Mouse (Mus musculus): ENCODE results near the gene Elp4. TPM values are rescaled to one million over a fixed set of nuclear protein-coding genes. Genes with fewer than 3 reads are reported as not detected.

The Elp4 gene
- polyA plus RNA-seq, 1 experiment: 7.0 TPM

GRCm38 (mm10) chr2:105676909-105677433 is 227.4 kb downstream of the Elp4 start:
- no peaks in the 10 kb centered on the region for H3K36me3 ChIP-seq (ENCODE audit: control insufficient read depth, insufficient read depth)
- H3ac ChIP-seq (ENCODE audit: control insufficient read depth, insufficient read length, low read depth): no peak overlapping the region
- peaks cover 11% of the 10 kb centered on the region for H3K27me3 ChIP-seq (ENCODE audit: control insufficient read depth, insufficient read depth, insufficient read length)
- H3K79me2 ChIP-seq (ENCODE audit: control insufficient read depth, insufficient read depth): no peaks in the 10 kb centered on the region
- no peaks in the 10 kb centered on the region for H3K79me3 ChIP-seq (ENCODE audit: low read depth)
- TF ChIP-seq FOSL1 (IDR thresholded peaks at IDR 0.05; ENCODE audit: insufficient read depth, low read length, poor library complexity, severe bottlenecking) (no peak), MYOD1 (IDR thresholded peaks at IDR 0.05; ENCODE audit: control insufficient read depth, insufficient read length, low read depth) (no peak), MAX (IDR thresholded peaks at IDR 0.05) (no peak), CEBPB (IDR thresholded peaks at IDR 0.05; ENCODE audit: low read depth) (no peak), MYOG (IDR thresholded peaks at IDR 0.05; ENCODE audit: control insufficient read depth, extremely low read depth, insufficient read length) (no peak), USF1 (IDR thresholded peaks at IDR 0.05; ENCODE audit: low read depth) (no peak), CTCF (IDR thresholded peaks at IDR 0.05; ENCODE audit: control insufficient read depth, insufficient read depth, insufficient read length) (no peak)
- H3K4me3 ChIP-seq (ENCODE audit: insufficient read depth, poor library complexity, severe bottlenecking): no peak overlapping the region

GRCm38 (mm10) chr2:105676080-105676908 is 228.1 kb downstream of the Elp4 start:
- TF ChIP-seq MAX (IDR thresholded peaks at IDR 0.05) (no peak), FOSL1 (IDR thresholded peaks at IDR 0.05; ENCODE audit: insufficient read depth, low read length, poor library complexity, severe bottlenecking) (no peak), MYOG (IDR thresholded peaks at IDR 0.05; ENCODE audit: control insufficient read depth, extremely low read depth, insufficient read length) (no peak), CTCF (IDR thresholded peaks at IDR 0.05; ENCODE audit: control insufficient read depth, insufficient read depth, insufficient read length) (no peak), USF1 (IDR thresholded peaks at IDR 0.05; ENCODE audit: low read depth) (no peak), CEBPB (IDR thresholded peaks at IDR 0.05; ENCODE audit: low read depth) (no peak), MYOD1 (IDR thresholded peaks at IDR 0.05; ENCODE audit: control insufficient read depth, insufficient read length, low read depth) (no peak)

GRCm38 (mm10) chr2:105675730-105676079 is 228.7 kb downstream of the Elp4 start:
- Histone ChIP-seq H3K4me3 (ENCODE audit: insufficient read depth, poor library complexity, severe bottlenecking) (no peak overlapping the region), H3K79me2 (ENCODE audit: control insufficient read depth, insufficient read depth) (no peaks in the 10 kb centered on the region), H3K36me3 (ENCODE audit: control insufficient read depth, insufficient read depth) (no peaks in the 10 kb centered on the region), H3ac (ENCODE audit: control insufficient read depth, insufficient read length, low read depth) (peak overlapping the region; percentile 56), H3K79me3 (ENCODE audit: low read depth) (no peaks in the 10 kb centered on the region), H3K27me3 (ENCODE audit: control insufficient read depth, insufficient read depth, insufficient read length) (peaks cover 20% of the 10 kb centered on the region)
- no peak for TF ChIP-seq FOSL1 (IDR thresholded peaks at IDR 0.05; ENCODE audit: insufficient read depth, low read length, poor library complexity, severe bottlenecking)
- no peak for TF ChIP-seq USF1 (IDR thresholded peaks at IDR 0.05; ENCODE audit: low read depth)
- TF ChIP-seq MYOG (IDR thresholded peaks at IDR 0.05; ENCODE audit: control insufficient read depth, extremely low read depth, insufficient read length): no peak
- TF ChIP-seq MYOD1 (IDR thresholded peaks at IDR 0.05; ENCODE audit: control insufficient read depth, insufficient read length, low read depth): no peak
- TF ChIP-seq CTCF (IDR thresholded peaks at IDR 0.05; ENCODE audit: control insufficient read depth, insufficient read depth, insufficient read length): no peak
- no peak for TF ChIP-seq MAX (IDR thresholded peaks at IDR 0.05)
- no peak for TF ChIP-seq CEBPB (IDR thresholded peaks at IDR 0.05; ENCODE audit: low read depth)

More at GRCm38 (mm10) chr2:105676080-105676908, 228.1 kb downstream of the Elp4 start:
- peaks cover 18% of the 10 kb centered on the region for H3K27me3 ChIP-seq (ENCODE audit: control insufficient read depth, insufficient read depth, insufficient read length)
- H3K79me3 ChIP-seq (ENCODE audit: low read depth): no peaks in the 10 kb centered on the region
- H3K4me3 ChIP-seq (ENCODE audit: insufficient read depth, poor library complexity, severe bottlenecking): no peak overlapping the region
- H3K36me3 ChIP-seq (ENCODE audit: control insufficient read depth, insufficient read depth): no peaks in the 10 kb centered on the region
- H3ac ChIP-seq (ENCODE audit: control insufficient read depth, insufficient read length, low read depth): peak overlapping the region; percentile 56
- no peaks in the 10 kb centered on the region for H3K79me2 ChIP-seq (ENCODE audit: control insufficient read depth, insufficient read depth)

- H3K27me3 ChIP-seq (ENCODE audit: control insufficient read depth, insufficient read depth, insufficient read length): peaks cover 23% of the 10 kb centered on the region
- H3K79me2 ChIP-seq (ENCODE audit: control insufficient read depth, insufficient read depth): no peaks in the 10 kb centered on the region
- H3K36me3 ChIP-seq (ENCODE audit: control insufficient read depth, insufficient read depth): no peaks in the 10 kb centered on the region
- TF ChIP-seq MAX (IDR thresholded peaks at IDR 0.05) (no peak), CTCF (IDR thresholded peaks at IDR 0.05; ENCODE audit: control insufficient read depth, insufficient read depth, insufficient read length) (no peak), USF1 (IDR thresholded peaks at IDR 0.05; ENCODE audit: low read depth) (no peak)
- no peaks in the 10 kb centered on the region for H3K79me3 ChIP-seq (ENCODE audit: low read depth)
- no peak overlapping the region for H3K4me3 ChIP-seq (ENCODE audit: insufficient read depth, poor library complexity, severe bottlenecking)
- no peak overlapping the region for H3ac ChIP-seq (ENCODE audit: control insufficient read depth, insufficient read length, low read depth)
These were observed 229.3 kb downstream of the Elp4 start for GRCm38 (mm10) chr2:105674875-105675729.

DNA sequence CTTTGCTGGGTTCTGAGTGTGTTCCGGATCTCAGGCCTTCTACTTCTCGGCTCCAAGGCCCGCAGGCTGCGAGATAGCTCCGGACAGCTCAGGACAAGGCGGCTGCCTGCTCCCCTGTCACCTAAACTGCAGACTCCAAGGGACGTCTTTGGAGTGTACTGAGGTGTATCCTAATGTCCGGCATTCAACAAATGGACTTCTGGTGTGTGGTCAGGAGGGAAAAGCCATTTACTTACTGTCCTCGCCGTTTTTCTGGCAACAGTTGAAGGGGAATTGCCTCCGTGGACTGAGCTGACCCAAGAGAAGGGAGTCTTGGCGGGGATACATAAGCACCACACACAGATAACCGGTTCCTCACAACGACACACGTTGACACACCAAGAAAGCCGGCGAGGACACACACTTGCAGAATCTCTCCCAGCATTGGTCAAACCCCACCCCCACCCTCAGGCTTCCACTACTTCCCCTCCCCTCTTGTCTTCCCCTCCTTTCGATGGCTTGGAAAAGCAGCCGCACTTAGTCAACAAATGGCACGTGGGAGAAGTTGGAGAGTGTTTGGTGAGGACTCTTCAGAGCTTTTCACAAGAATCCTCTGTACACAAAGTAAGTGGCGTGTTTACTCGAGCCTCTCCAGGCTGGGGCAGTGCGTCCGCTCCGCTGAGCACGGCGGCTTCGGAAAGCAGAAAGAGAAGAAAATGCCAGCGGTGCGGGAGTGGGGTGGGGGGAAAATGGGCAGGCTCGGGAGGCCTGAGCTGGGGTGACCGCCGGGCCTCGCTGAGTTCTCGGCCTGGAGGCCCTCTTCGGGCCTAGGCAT is 230.1 kb downstream of the Elp4 start:
- Histone ChIP-seq H3K27me3 (ENCODE audit: control insufficient read depth, insufficient read depth, insufficient read length) (peaks cover 31% of the 10 kb centered on the region), H3K4me3 (ENCODE audit: insufficient read depth, poor library complexity, severe bottlenecking) (no peak overlapping the region), H3K79me3 (ENCODE audit: low read depth) (no peaks in the 10 kb centered on the region), H3ac (ENCODE audit: control insufficient read depth, insufficient read length, low read depth) (no peak overlapping the region), H3K36me3 (ENCODE audit: control insufficient read depth, insufficient read depth) (no peaks in the 10 kb centered on the region), H3K79me2 (ENCODE audit: control insufficient read depth, insufficient read depth) (no peaks in the 10 kb centered on the region)
- TF ChIP-seq CEBPB (IDR thresholded peaks at IDR 0.05; ENCODE audit: low read depth) (no peak), FOSL1 (IDR thresholded peaks at IDR 0.05; ENCODE audit: insufficient read depth, low read length, poor library complexity, severe bottlenecking) (no peak), CTCF (IDR thresholded peaks at IDR 0.05; ENCODE audit: control insufficient read depth, insufficient read depth, insufficient read length) (no peak), MYOD1 (IDR thresholded peaks at IDR 0.05; ENCODE audit: control insufficient read depth, insufficient read length, low read depth) (no peak), MAX (IDR thresholded peaks at IDR 0.05) (no peak), USF1 (IDR thresholded peaks at IDR 0.05; ENCODE audit: low read depth) (no peak)
